In the genomic region with DNA sequence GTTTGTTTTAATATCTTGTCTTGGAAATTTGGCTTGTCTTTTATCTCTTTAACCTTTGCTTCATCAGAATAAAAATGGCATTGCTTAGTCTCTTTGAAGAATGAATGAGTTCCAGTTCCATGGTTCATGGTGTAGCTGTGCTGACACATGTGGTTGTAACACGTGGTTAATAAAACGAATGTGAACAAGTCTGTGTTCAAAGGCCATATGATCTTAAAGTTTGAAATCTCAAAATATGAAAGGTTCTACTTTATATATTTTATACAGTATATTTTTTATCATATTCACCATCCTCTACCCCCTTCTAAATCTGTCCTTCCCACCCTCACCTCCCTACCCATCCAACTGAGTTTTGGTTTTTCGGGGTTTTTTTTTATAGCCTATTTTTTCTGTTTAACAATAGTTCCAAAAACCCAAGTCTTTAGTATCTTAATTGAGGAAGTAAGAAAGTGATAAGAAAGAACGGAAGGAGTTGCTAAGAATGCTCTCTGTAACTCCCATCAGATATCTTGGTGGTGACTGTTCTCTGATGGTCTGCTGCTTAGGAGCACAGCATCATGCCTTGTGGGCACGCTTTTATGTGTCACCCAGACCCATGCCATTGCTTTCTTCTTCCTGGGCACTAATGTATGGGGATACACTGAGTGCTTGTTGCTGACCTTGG, we compare ENCODE assay signal across 19 mouse cellular contexts.
"Had no signal": no experiment of that assay in that cellular context is flagged by ENCODE, and none has a peak within 500 bp of the region (broad histone marks: within the 10 kb centered on the region; RNA-seq: fewer than 3 reads in every experiment).

No protein-coding gene starts in this region.

- H3K9ac ChIP-seq: limb, embryonic 12.5 days; limb, embryonic 15.5 days; midbrain, embryonic 12.5 days; neural tube, embryonic 13.5 days had no signal

- H3K4me3 ChIP-seq: limb, embryonic 12.5 days; limb, embryonic 15.5 days; midbrain, embryonic 12.5 days; myocyte; neural tube, embryonic 13.5 days had no signal

- H3K27me3 ChIP-seq: limb, embryonic 12.5 days; limb, embryonic 15.5 days; midbrain, embryonic 12.5 days; neural tube, embryonic 13.5 days had no signal

- H3K9me3 ChIP-seq: limb, embryonic 12.5 days; limb, embryonic 15.5 days; midbrain, embryonic 12.5 days; neural tube, embryonic 13.5 days had no signal

- H3K4me2 ChIP-seq: limb, embryonic 12.5 days; limb, embryonic 15.5 days; midbrain, embryonic 12.5 days; neural tube, embryonic 13.5 days had no signal

- ATAC-seq: intestine, embryonic 16.5 days; midbrain, embryonic 16.5 days had no signal

- DNase-seq: kidney, adult 18-20 months; kidney, adult 9 months; kidney, postnatal 14 days; kidney, postnatal 4 days; left cerebral cortex, postnatal 4 days; lung, adult 2 months; retina, postnatal 1 day; right cerebral cortex, postnatal 25 days; spleen, adult 18-20 months; thymus, adult 18-20 months; thymus, postnatal 36 days had no signal

- H3K27ac ChIP-seq: limb, embryonic 12.5 days; limb, embryonic 15.5 days; macrophage; midbrain, embryonic 12.5 days; neural tube, embryonic 13.5 days had no signal
